Mouse (Mus musculus): ENCODE measurements around the gene Slc43a2. TPM values are rescaled to one million over a fixed set of nuclear protein-coding genes. Genes with fewer than 3 reads are reported as not detected.

Slc43a2 gene
- polyA plus RNA-seq, 1 experiment from 2014 or later, result 4.2 TPM

GRCm38 (mm10) chr11:75581495-75582149, 50.1 kb downstream of the Slc43a2 start:
- Histone ChIP-seq H3K4me1 (replicated peaks) (no peaks in the 10 kb centered on the region), H3K4me2 (no peak overlapping the region), H3K27me3 (no peaks in the 10 kb centered on the region), H3K27ac (replicated peaks) (no peak overlapping the region), H3K36me3 (replicated peaks) (no peaks in the 10 kb centered on the region), H3K9ac (no peak overlapping the region), H3K9me3 (replicated peaks) (no peaks in the 10 kb centered on the region), H3K4me3 (replicated peaks) (no peak overlapping the region)
- WGBS (ENCODE audit: insufficient replicate concordance), result 80% methylated on average over 7 of the region's 7 CpGs
- ATAC-seq (ENCODE audit: insufficient read depth), result no peak

GRCm38 (mm10) chr11:75583521-75583920, 52.0 kb downstream of the Slc43a2 start:
- Histone ChIP-seq H3K4me1 (replicated peaks) (peaks cover 10% of the 10 kb centered on the region), H3K9ac (no peak overlapping the region), H3K27me3 (no peaks in the 10 kb centered on the region), H3K27ac (replicated peaks) (no peak overlapping the region), H3K4me2 (no peak overlapping the region), H3K9me3 (replicated peaks) (no peaks in the 10 kb centered on the region), H3K36me3 (replicated peaks) (no peaks in the 10 kb centered on the region), H3K4me3 (replicated peaks) (no peak overlapping the region)
- no peak for ATAC-seq (ENCODE audit: insufficient read depth)
- 43% methylated on average over 2 of the region's 2 CpGs for WGBS (ENCODE audit: insufficient replicate concordance)

- no peak overlapping the region for H3K27ac ChIP-seq (replicated peaks)
- H3K9ac ChIP-seq, result no peak overlapping the region
- 39% methylated on average over 4 of the region's 4 CpGs for WGBS (ENCODE audit: insufficient replicate concordance)
- H3K36me3 ChIP-seq (replicated peaks), result no peaks in the 10 kb centered on the region
- ATAC-seq (ENCODE audit: insufficient read depth), result no peak
- no peaks in the 10 kb centered on the region for H3K27me3 ChIP-seq
- no peak overlapping the region for H3K4me3 ChIP-seq (replicated peaks)
- H3K4me2 ChIP-seq, result no peak overlapping the region
- H3K4me1 ChIP-seq (replicated peaks), result peaks cover 21% of the 10 kb centered on the region
- H3K9me3 ChIP-seq (replicated peaks), result no peaks in the 10 kb centered on the region
Measured at GRCm38 (mm10) chr11:75585061-75585460, 53.6 kb downstream of the Slc43a2 start.

GRCm38 (mm10) chr11:75585978-75586377, 54.5 kb downstream of the Slc43a2 start:
- Histone ChIP-seq H3K4me1 (replicated peaks) (peaks cover 26% of the 10 kb centered on the region), H3K4me2 (no peak overlapping the region), H3K4me3 (replicated peaks) (no peak overlapping the region), H3K27ac (replicated peaks) (no peak overlapping the region), H3K9ac (no peak overlapping the region), H3K27me3 (no peaks in the 10 kb centered on the region), H3K9me3 (replicated peaks) (no peaks in the 10 kb centered on the region), H3K36me3 (replicated peaks) (no peaks in the 10 kb centered on the region)
- 59% methylated on average over 5 of the region's 5 CpGs for WGBS (ENCODE audit: insufficient replicate concordance)
- no peak for ATAC-seq (ENCODE audit: insufficient read depth)

DNA sequence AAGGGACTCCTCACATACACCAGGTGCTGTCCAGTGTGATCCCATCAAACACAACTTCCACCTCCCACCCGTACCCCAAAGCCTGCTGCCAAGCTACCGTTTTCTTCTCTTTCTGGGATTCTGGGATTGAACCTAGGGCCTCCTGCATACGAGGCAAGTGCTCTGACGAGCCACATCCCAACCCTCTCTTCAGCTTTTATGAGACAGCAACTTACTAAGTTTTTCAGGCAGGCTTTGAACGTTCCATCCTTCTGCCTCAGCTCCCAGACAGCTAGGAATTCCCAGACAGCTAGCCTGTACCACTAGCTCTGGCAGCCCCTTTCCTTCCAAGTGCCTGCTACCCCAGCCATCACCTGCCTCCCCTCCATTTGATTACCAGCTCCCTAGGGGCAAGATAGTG, 55.5 kb downstream of the Slc43a2 start:
- no peaks in the 10 kb centered on the region for H3K9me3 ChIP-seq (replicated peaks)
- no peaks in the 10 kb centered on the region for H3K27me3 ChIP-seq
- 67% methylated on average over 5 of the region's 5 CpGs for WGBS (ENCODE audit: insufficient replicate concordance)
- H3K4me3 ChIP-seq (replicated peaks), result 0 out of 2 replicates have a peak overlapping the region, but pooled peaks have one; percentile 88
- no peaks in the 10 kb centered on the region for H3K36me3 ChIP-seq (replicated peaks)
- H3K4me2 ChIP-seq, result no peak overlapping the region
- peaks cover 30% of the 10 kb centered on the region for H3K4me1 ChIP-seq (replicated peaks)
- no peak for ATAC-seq (ENCODE audit: insufficient read depth)
- H3K27ac ChIP-seq (replicated peaks), result no peak overlapping the region; the same call in 1 of the 2 replicates
- H3K9ac ChIP-seq, result no peak overlapping the region

GRCm38 (mm10) chr11:75587493-75588284, 56.2 kb downstream of the Slc43a2 start, which contains the start of gene Pitpna:
TSS of gene Pitpna (plus strand) at chr11:75588097.
- H3K4me2 ChIP-seq, result peak within 1 kb of the TSS; percentile 98
- peak within 1 kb of the TSS; percentile 85 for H3K27ac ChIP-seq (replicated peaks)
- H3K9ac ChIP-seq, result peak within 1 kb of the TSS; percentile 96
- peaks cover 4% of the 10 kb centered on the region for H3K36me3 ChIP-seq (replicated peaks)
- H3K27me3 ChIP-seq, result no peaks in the 10 kb centered on the region
- peaks cover 34% of the 10 kb centered on the region for H3K4me1 ChIP-seq (replicated peaks)
- ATAC-seq (ENCODE audit: insufficient read depth), result peak; percentile 87
- no peaks in the 10 kb centered on the region for H3K9me3 ChIP-seq (replicated peaks)
- WGBS (ENCODE audit: insufficient replicate concordance), result 3% methylated on average over 49 of the region's 49 CpGs
- H3K4me3 ChIP-seq (replicated peaks), result peak within 1 kb of the TSS; percentile 88

DNA sequence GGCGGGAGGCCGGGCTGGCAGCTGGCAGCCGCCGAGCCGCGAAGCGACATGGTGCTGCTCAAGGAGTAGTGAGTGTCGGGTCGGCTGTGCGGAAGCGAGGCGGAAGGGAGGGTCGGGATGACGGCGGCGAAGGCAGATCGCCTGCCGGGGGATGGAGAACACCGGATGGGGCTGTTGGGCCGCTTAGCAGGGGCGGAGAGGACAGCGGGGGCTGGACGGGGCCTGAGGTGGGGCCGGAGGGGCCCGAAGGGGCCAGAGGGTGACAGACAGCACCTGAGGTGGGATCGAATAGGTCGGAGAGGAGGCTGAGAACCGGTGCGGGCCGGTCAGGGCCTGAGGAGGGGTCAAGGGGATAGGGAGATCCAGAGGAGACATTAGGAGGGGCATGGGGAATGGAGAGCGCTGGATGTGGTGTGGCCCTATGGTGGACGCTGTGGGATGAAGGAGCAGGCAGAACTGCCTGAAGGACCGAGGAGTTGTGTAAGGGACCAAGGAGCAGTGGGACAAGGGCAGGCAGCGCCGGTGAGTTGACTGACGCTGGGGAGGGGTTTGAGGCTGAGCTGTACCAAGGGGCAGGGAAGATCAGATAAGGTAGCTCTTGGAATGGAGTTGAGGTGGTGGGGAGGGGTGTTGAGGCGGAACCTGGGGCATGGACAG, 56.9 kb downstream of the Slc43a2 start:
- peak overlapping the region; percentile 88 for H3K4me3 ChIP-seq (replicated peaks)
- H3K4me1 ChIP-seq (replicated peaks), result peaks cover 34% of the 10 kb centered on the region
- ATAC-seq (ENCODE audit: insufficient read depth), result peak; percentile 64
- no peaks in the 10 kb centered on the region for H3K9me3 ChIP-seq (replicated peaks)
- WGBS (ENCODE audit: insufficient replicate concordance), result under 1% methylated on average over 37 of the region's 37 CpGs
- H3K9ac ChIP-seq, result peak overlapping the region; percentile 96
- H3K36me3 ChIP-seq (replicated peaks), result peaks cover 12% of the 10 kb centered on the region
- H3K4me2 ChIP-seq, result peak overlapping the region; percentile 98
- H3K27me3 ChIP-seq, result no peaks in the 10 kb centered on the region
- peak overlapping the region; percentile 85 for H3K27ac ChIP-seq (replicated peaks)

GRCm38 (mm10) chr11:75592612-75593011, 61.1 kb downstream of the Slc43a2 start:
- no peaks in the 10 kb centered on the region for H3K27me3 ChIP-seq
- 49% methylated on average over 5 of the region's 5 CpGs for WGBS (ENCODE audit: insufficient replicate concordance)
- peaks cover 55% of the 10 kb centered on the region for H3K4me1 ChIP-seq (replicated peaks)
- no peaks in the 10 kb centered on the region for H3K9me3 ChIP-seq (replicated peaks)
- peak overlapping the region; percentile 48 for H3K27ac ChIP-seq (replicated peaks)
- peaks cover 29% of the 10 kb centered on the region for H3K36me3 ChIP-seq (replicated peaks)
- no peak overlapping the region for H3K4me2 ChIP-seq
- ATAC-seq (ENCODE audit: insufficient read depth), result no peak
- no peak overlapping the region for H3K9ac ChIP-seq
- H3K4me3 ChIP-seq (replicated peaks), result no peak overlapping the region

DNA sequence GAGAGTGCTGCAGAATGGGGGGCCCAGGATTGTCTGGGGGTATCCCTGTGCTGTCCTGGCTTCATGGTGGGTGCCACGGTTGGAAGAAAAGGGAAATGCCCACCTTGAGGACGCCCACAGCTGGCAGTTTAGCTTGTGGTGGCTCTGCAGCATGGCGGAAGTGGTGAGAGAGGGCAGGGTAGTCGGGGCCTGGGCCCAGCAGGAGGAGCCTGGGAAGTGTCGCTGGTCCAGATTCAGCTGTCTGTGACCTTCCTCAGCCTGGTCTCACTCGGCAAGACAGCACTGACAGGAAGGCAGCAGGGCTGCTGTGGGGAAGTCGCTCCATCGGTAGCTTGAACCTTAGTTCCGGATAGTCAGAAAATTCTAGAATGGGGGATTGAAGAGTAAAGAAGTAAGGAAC, 62.9 kb downstream of the Slc43a2 start:
- H3K4me1 ChIP-seq (replicated peaks), result peaks cover 41% of the 10 kb centered on the region
- H3K4me3 ChIP-seq (replicated peaks), result no peak overlapping the region
- no peak overlapping the region for H3K4me2 ChIP-seq
- H3K27ac ChIP-seq (replicated peaks), result no peak overlapping the region
- ATAC-seq (ENCODE audit: insufficient read depth), result no peak
- no peaks in the 10 kb centered on the region for H3K9me3 ChIP-seq (replicated peaks)
- peaks cover 43% of the 10 kb centered on the region for H3K36me3 ChIP-seq (replicated peaks)
- WGBS (ENCODE audit: insufficient replicate concordance), result 65% methylated on average over 9 of the region's 9 CpGs
- no peak overlapping the region for H3K9ac ChIP-seq
- no peaks in the 10 kb centered on the region for H3K27me3 ChIP-seq

DNA sequence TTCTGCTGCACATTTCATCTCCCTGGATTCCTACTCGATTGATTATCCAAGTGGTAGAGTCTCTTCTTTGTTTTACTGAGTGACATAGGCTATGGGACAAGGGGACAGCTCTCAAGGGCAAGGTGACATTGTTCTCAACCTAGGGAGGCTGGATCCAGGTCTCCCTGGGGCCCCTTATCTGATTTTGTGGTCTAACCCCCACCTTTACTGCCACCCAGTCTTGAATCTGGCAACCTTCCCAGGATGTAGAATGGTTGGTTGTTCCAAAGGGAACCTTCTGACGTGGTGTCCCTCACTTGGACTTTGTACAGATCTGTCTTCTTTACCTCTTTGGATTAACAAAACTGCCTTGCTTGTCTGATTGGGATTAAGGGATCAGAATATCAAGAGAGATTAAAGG, 63.9 kb downstream of the Slc43a2 start:
- H3K4me3 ChIP-seq (replicated peaks), result no peak overlapping the region
- peaks cover 49% of the 10 kb centered on the region for H3K36me3 ChIP-seq (replicated peaks)
- no peak overlapping the region for H3K4me2 ChIP-seq
- no peak overlapping the region for H3K9ac ChIP-seq
- 49% methylated on average over 2 of the region's 2 CpGs for WGBS (ENCODE audit: insufficient replicate concordance)
- ATAC-seq (ENCODE audit: insufficient read depth), result no peak
- H3K27me3 ChIP-seq, result no peaks in the 10 kb centered on the region
- peaks cover 36% of the 10 kb centered on the region for H3K4me1 ChIP-seq (replicated peaks)
- no peaks in the 10 kb centered on the region for H3K9me3 ChIP-seq (replicated peaks)
- no peak overlapping the region for H3K27ac ChIP-seq (replicated peaks)

DNA sequence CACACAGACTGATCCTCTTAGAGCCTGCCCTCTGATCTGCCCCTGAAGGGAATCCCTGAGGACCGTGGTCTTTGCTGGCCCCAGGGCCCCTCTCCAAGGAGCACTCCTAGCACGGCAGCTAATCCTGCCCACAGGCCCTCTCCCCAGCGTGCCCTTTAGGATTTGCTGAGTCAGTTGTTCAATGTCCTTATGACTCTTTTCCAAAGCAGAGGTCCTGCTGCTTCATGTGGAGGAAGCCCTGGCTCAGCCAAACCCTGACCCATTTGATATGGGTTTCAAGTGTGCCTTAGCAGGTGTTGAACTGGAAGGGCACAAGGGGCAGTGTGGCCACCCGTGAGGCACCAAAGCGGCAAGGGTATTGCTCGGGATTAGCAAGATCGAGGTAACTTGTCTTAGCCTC, 64.3 kb downstream of the Slc43a2 start:
- Histone ChIP-seq H3K4me2 (no peak overlapping the region), H3K9ac (no peak overlapping the region), H3K36me3 (replicated peaks) (peaks cover 53% of the 10 kb centered on the region), H3K9me3 (replicated peaks) (no peaks in the 10 kb centered on the region), H3K27me3 (no peaks in the 10 kb centered on the region), H3K4me1 (replicated peaks) (peaks cover 36% of the 10 kb centered on the region), H3K4me3 (replicated peaks) (no peak overlapping the region), H3K27ac (replicated peaks) (no peak overlapping the region)
- ATAC-seq (ENCODE audit: insufficient read depth), result no peak
- 68% methylated on average over 7 of the region's 7 CpGs for whole genome bisulfite sequencing (ENCODE audit: insufficient replicate concordance)

Measured in liver, embryonic 15.5 days (tissue).